Mouse (Mus musculus): Measurements from ENCODE around the gene Slfn14.
A peak's percentile ranks its signal among the peaks of the same experiment; 100 is the strongest.
"Not testable (repeated sequence)": the region's sequence is repeated elsewhere in the genome, so short reads cannot be mapped to it uniquely, and the experiment has no call there.

Gene Slfn14

GRCm38 (mm10) chr11:83282084-83282483 is 4.4 kb downstream of the Slfn14 start:
- DNase-seq: no peak

DNA sequence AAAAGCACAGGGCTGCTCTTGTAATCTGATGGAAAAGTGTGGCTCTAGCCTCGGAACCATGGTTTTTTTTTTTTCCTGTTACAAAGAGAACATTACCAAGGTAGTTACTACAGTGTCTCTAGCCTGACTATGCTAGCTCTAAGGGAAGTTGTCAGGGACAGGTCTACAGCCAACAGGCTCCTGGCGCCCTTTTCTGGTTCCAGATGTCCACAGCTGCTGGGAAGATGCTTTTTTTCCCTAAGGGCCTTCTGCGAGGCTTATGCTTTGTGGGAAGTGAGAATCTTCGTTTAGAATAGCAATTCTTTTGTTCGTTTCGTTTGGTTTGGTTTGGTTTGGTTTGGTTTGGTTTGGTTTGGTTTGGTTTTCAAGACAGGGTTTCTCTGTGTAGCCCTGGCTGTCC is 6.8 kb downstream of the Slfn14 start:
- DNase-seq: no peak

DNA sequence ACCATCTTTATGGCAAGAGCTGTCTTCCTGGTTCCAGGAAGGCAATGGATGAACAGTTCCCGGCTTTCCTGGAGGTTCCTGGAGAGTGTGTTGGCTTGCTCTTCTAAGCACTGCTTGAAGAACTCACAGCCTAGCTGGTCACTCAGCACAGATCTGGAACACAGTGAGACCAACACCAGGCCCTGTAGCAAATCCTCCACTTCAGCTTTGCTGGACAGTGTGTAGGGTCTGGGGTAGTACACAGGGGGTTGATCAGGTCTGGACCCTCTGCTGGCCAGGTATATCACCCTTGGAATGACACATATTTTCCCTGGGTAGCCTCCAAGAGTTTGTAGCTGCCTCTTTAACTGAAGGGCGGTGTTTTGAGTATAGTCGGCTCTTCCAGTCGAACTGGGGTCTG is 7.5 kb downstream of the Slfn14 start:
- DNase-seq: no peak

- DNase-seq: no peak
Measured at GRCm38 (mm10) chr11:83276251-83276650, 10.3 kb downstream of the Slfn14 start.

GRCm38 (mm10) chr11:83271951-83272843 is 14.3 kb downstream of the Slfn14 start:
- DNase-seq: peak; percentile 69

DNA sequence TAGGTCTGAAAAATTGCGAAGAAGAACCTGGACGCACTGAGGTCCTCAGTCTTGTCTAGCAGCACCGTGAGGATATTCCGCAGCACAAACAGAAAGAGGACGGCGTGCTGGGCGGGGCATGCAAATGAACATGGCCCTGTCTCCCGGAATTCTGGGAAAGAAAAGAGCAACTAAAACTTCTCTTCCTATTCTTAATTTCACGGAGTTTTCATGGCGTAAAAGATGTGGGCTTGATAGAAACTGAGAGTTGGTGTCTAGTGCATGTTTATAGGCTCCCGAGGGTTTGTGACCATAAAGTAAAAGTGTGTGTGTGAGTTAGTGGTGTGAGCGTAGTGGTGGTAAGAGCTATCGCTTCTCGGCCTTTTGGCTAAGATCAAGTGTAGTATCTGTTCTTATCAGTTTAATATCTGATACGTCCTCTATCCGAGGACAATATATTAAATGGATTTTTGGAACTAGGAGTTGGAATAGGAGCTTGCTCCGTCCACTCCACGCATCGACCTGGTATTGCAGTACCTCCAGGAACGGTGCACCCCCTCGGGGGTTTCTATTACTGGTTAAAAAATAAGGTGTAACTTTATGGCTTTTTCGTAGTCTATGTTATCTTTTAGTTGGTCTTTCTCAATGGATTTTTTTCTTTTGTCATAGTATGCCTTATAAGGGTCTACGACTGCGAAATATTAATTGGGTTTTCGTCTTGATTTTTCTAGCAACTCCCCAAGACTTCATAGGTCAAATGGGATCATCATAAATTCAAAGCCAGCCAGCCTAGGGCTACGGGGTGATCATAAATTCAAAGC is 15.2 kb downstream of the Slfn14 start:
- DNase-seq: peak; percentile 89

DNA sequence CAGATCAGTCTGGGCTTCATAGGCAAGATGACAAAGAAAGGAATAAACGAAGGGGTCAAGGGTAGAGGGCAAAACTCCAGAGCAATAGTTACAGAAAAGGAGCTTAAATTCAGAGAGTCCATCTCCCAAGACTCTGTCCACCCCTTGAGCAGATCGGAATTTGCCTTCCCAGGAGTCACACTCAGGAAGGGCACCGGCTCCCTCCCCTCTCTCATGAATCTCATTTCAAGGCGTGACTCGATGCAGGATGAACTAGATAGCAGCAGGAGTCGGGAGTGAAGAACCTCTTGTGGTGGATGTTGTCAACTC is 15.7 kb downstream of the Slfn14 start:
- DNase-seq: no peak

DNA sequence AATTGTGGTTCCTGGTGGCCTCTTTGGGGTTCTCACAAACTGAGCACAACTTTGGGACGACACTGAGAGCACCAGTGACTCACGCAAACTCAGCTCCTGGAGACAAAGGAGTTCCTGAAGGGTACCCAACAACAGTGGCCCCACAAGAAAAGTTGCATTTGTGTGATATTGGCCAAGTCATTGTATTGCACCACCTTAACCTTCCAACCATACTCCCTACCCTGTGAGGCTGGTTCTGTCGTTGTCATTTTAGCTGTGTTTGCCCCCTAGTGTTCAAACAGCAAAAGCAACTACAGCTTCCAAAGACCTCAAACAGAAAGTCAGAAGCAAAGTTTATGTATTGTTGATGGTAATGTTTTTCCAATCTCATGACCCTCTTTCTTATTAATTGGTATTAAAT is 23.4 kb downstream of the Slfn14 start:
- peak; percentile 34 for DNase-seq

DNA sequence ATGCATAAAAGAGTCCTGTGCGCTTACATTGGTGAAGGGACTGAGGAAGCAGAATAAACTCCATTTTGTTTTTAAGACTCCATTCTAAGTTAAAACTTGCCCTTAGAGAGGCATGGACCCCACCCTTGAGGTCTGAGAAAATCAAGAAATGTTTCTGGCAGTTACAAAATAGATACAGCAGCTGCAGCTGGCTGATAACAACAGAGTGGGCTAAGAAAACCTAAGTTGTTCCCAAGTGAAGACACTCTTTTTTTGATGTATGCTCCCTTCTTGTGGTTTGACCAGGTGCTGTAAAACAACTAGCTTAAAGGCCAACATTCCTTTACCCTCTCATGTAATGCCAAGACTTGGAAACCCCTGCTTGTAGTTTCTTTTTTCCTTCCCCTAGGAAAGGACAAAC is 23.9 kb downstream of the Slfn14 start:
- DNase-seq: no peak

- not testable (repeated sequence) for DNase-seq
Measured at GRCm38 (mm10) chr11:83257211-83257610, 29.3 kb downstream of the Slfn14 start.

GRCm38 (mm10) chr11:83239811-83240210 is 46.7 kb downstream of the Slfn14 start:
- no peak for DNase-seq

DNA sequence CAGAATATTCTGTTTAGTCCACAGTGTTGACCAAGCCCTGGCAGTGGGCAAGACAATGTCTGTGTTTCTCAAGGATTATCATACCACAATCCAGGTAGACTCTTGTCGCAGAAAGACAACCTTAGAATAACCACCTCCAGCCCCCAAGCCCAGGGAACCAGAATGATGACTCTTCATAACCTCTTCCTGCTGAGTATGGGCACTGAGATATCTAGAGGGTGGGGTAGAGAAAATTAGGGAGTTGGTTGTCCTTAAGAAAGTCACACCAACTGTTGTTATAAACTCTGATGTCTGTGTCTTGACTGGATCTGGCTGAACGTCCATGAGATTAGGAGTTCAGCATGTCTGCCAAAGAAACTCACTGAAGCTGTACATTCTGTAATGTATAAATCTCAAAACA is 48.1 kb downstream of the Slfn14 start:
- DNase-seq: no peak

DNA sequence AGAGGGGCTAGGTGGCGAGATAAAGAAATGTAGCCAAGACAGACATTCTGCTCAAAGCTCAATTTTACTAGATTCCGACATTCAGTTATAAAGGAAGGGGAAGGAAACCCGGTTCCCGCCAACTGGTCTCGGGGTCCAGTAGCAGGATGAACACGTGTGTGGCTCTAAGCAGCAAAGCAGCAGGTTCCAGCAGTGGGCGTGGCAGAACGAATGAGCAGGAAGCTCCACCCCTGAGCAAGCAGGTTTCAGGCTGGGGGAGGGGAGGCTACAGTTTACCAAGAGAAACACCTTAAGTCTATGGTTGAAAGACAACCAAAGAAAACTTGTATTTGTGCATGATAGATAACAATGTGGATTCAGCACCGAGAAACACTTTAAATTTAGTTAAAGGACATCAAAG is 49.1 kb downstream of the Slfn14 start:
- not testable (repeated sequence) for DNase-seq

DNA sequence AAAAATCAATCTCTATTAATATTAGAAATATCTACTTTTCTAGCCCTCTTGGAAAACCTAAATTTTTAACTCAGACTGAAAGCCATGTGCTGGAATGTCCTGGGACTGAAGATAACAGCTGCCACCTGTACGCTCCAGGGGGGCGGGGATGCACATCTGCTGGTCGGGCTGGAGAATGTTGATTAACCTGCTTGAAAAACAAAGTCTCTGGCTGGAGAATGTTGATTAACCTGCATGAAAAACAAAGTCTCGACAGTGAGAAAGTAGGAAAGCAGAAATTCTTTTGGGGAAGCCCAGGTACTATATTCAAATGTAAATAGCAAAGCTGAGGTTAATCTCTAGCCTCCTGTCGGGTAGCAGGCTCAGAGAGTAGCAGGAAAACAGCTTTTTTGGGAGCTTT is 52.9 kb downstream of the Slfn14 start:
- not testable (repeated sequence) for DNase-seq

DNA sequence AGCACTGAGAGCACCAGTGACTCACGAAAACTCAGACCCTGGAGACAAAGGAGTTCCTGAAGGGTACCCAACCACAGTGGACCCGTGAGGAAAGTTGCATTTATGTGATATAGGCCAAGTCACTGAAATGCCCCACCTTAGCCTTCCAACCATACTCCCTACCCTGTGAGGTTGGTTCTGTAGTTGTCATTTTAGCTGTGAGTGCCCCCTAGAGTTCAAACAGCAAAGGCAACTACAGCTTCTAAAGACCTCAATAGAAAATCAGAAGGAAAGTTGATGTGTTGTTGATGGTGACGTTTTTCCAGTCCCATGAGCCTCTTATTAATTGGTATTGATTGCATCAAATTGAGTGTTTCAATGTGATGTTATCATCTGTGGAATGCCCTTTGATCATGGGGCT is 55.6 kb downstream of the Slfn14 start:
- DNase-seq: peak; percentile 50

DNA sequence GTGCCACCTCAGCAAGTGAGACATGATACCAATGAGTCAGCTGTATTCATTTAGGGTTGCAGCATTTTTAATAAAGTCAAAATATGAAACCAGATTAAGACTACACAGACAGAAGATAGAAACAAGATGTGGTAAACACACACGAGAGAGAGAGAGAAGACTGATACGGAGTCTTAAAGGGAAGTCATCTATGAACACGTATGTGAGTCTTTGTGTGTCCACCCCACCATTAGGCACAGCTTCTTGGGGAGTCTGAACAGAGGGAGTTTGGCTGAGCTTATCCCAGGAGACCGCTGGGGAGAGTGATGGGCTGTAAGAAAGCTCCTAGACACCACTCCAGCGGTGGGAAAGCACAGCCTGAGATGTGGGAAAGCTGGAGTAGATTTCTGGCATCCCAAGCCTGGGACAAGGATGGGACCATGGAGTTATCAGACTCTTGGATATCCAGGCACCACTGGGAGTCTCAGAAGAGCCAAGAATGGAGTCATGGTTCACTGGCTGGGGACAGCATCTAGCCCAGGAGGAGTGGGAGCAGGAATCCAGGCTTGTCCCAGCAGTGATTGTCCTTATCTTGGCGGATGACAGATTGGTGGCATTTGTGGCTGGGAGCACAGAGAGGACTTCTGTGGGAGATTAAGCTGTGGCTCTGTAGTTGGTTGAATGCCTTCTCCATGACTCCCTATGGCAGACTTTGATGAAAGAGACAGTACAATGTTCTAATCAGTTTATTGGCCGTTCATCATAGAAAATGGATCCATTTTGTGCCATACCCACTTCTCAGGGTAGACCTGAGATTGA is 58.4 kb downstream of the Slfn14 start:
- no peak for DNase-seq

- no peak for DNase-seq
Measured at GRCm38 (mm10) chr11:83225371-83225960, 61.1 kb downstream of the Slfn14 start.

Data from thymus, postnatal 4 days (tissue).